In the genomic region with DNA sequence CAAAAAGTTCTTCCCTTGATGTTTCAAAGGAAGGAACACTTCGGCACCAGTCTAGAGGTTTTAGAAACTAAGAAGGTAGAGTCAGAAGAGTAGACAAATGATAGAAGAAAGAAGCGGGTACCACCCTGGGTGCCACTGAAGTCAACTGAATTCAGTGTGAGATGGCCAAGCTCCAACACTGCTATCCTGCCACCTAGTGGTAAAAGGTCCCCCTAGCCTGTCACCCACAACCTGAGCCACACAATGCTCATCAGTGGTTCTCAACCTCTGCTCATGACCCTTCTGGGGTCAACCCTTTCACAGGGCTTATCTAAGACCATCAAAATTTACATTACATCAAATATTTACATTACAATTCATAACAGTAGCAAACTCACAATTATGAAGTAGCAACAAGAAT, we compare ENCODE assay signal across 9 mouse cellular contexts.
DNase-seq lines count a peak whose midpoint lies in the region; ATAC-seq and TF ChIP-seq lines count a peak whose summit lies in the region.
"Had no signal": no experiment of that assay in that cellular context is flagged by ENCODE, and none has a peak within 500 bp of the region (broad histone marks: within the 10 kb centered on the region; RNA-seq: fewer than 3 reads in every experiment).

No protein-coding gene starts in this region.

- no peaks in the 10 kb centered on the region for H3K36me3 ChIP-seq in MEL (ENCODE audit: control insufficient read depth in 1 of 2, insufficient read depth in 2 of 2, low read length in 2 of 2)
- no peaks in the 10 kb centered on the region for H3K36me3 ChIP-seq in embryonic facial prominence, embryonic 10.5 days (replicated peaks)

- no peak overlapping the region for H3K4me3 ChIP-seq in left cerebral cortex, adult 2 months
- H3K4me3 ChIP-seq in MEL (ENCODE audit: control insufficient read depth in 1 of 2, insufficient read depth in 1 of 2, low read depth in 2 of 2, low read length in 2 of 2) = no peak overlapping the region
- no peak overlapping the region for H3K4me3 ChIP-seq in embryonic facial prominence, embryonic 10.5 days

- peak; percentile 53 for TF ChIP-seq RAD21 in MEL (IDR thresholded peaks at IDR 0.05; ENCODE audit: low read depth, low read length)

- peak; percentile 2 for DNase-seq in CD4-positive, CD25-positive, alpha-beta regulatory T cell, adult 2 months (ENCODE audit: low read depth, low spot score)
- no peak for DNase-seq in left cerebral cortex, adult 2 months (ENCODE audit: extremely low spot score in 1 of 2, low spot score in 2 of 2)
- no peak for DNase-seq in left cerebral cortex, postnatal 36 days (ENCODE audit: low spot score in 2 of 2)
- DNase-seq in MEL (ENCODE audit: low read depth, low spot score) = peak; percentile 28
- DNase-seq in embryonic facial prominence, embryonic 10.5 days (ENCODE audit: low spot score) = peak; percentile 26
- DNase-seq in gastrocnemius, postnatal 36 days = no peak
- no peak for DNase-seq in spleen, postnatal 14 days (ENCODE audit: low spot score in 2 of 2)

- H3K27me3 ChIP-seq in MEL (ENCODE audit: control insufficient read depth in 1 of 2, insufficient read depth in 2 of 2, low read length in 2 of 2) = no peaks in the 10 kb centered on the region
- no peaks in the 10 kb centered on the region for H3K27me3 ChIP-seq in embryonic facial prominence, embryonic 10.5 days (replicated peaks; ENCODE audit: low read depth, poor library complexity, severe bottlenecking)

- intact Hi-C loops in left cerebral cortex, adult 2 months (cut with DNase I) = loop anchor here (10.0 kb wide), 1 partner anchor 341 kb away; no protein-coding TSS in a partner anchor
- intact Hi-C loops in left cerebral cortex, postnatal 36 days (cut with DNase I) = no loop called here
- intact Hi-C loops in gastrocnemius, postnatal 36 days (cut with DNase I) = no loop called here

- H3K27ac ChIP-seq in left cerebral cortex, adult 2 months = no peak overlapping the region
- no peak overlapping the region for H3K27ac ChIP-seq in MEL (ENCODE audit: control insufficient read depth, low read depth, low read length)
- H3K27ac ChIP-seq in embryonic facial prominence, embryonic 10.5 days (replicated peaks) = no peak overlapping the region

- 79% methylated on average over 2 of the region's 2 CpGs for WGBS in embryonic facial prominence, embryonic 10.5 days

- no peak for ATAC-seq in CD4-positive, CD25-positive, alpha-beta regulatory T cell, adult 4 months
- ATAC-seq: forebrain, embryonic 14.5 days had no signal

- peak; percentile 46 for TF ChIP-seq CTCF in left cerebral cortex, adult 2 months (IDR thresholded peaks at IDR 0.05)
- TF ChIP-seq CTCF in MEL (IDR thresholded peaks at IDR 0.05 in 2 of 3, conservative IDR thresholded peaks at IDR 0.05 in 1 of 3; ENCODE audit: control insufficient read depth in 1 of 3, insufficient read depth in 1 of 3, low read depth in 2 of 3, low read length in 3 of 3, poor library complexity in 1 of 3, severe bottlenecking in 1 of 3) = peak; percentile 49 to 69 (median 64)

- no peak for TF ChIP-seq EP300 in MEL (IDR thresholded peaks at IDR 0.05; ENCODE audit: low read depth in 1 of 2, low read length in 2 of 2)

- H3K4me1 ChIP-seq in MEL (ENCODE audit: control insufficient read depth in 1 of 2, insufficient read depth in 2 of 2, low read length in 2 of 2) = no peaks in the 10 kb centered on the region
- H3K4me1 ChIP-seq in embryonic facial prominence, embryonic 10.5 days = no peaks in the 10 kb centered on the region

- no peak overlapping the region for H3K9ac ChIP-seq in MEL (ENCODE audit: control insufficient read depth, low read depth, low read length, poor library complexity, severe bottlenecking)

- H3K79me2 ChIP-seq in MEL (ENCODE audit: control insufficient read depth, insufficient read depth, low read length, poor library complexity) = no peaks in the 10 kb centered on the region

- no peak for TF ChIP-seq POLR2A in MEL (IDR thresholded peaks at IDR 0.05; ENCODE audit: control insufficient read depth in 1 of 2, insufficient read depth in 1 of 2, low read depth in 1 of 2, low read length in 2 of 2, poor library complexity in 1 of 2)

- H3K9me3 ChIP-seq in MEL (replicated peaks; ENCODE audit: insufficient read depth, low read length) = no peaks in the 10 kb centered on the region
- no peaks in the 10 kb centered on the region for H3K9me3 ChIP-seq in embryonic facial prominence, embryonic 10.5 days

TF ChIP-seq in MEL, 35 proteins besides CTCF, POLR2A, EP300 and RAD21:
- TF ChIP-seq ZC3H11A (IDR thresholded peaks at IDR 0.05; ENCODE audit: low read depth, low read length) (peak; percentile 39; the same call in 1 of the 2 replicates), ZMIZ1 (IDR thresholded peaks at IDR 0.05; ENCODE audit: low read depth, low read length) (no peak), SMC3 (IDR thresholded peaks at IDR 0.05; ENCODE audit: low read depth, low read length) (peak; percentile 71)

Comparison
In these comparisons a context has a peak if more than half of its experiments do, and no peak if none do; other contexts are left out.
1. DNase-seq: peak in CD4-positive, CD25-positive, alpha-beta regulatory T cell, adult 2 months (single experiment), MEL (single experiment) and embryonic facial prominence, embryonic 10.5 days (single experiment); none in left cerebral cortex, adult 2 months (0 of 2), left cerebral cortex, postnatal 36 days (0 of 2), gastrocnemius, postnatal 36 days (0 of 2) and spleen, postnatal 14 days (0 of 2).